Mouse (Mus musculus) heart, postnatal 0 days (tissue): Measurements from ENCODE around the gene Zfp986. TPM values are rescaled to one million over a fixed set of nuclear protein-coding genes. Genes with fewer than 3 reads are reported as not detected.
"Not testable (repeated sequence)": the region's sequence is repeated elsewhere in the genome, so short reads cannot be mapped to it uniquely, and the experiment has no call there.

ENCODE experiments used
- ATAC-seq: fragments of 200-750 bp; cut with Nextera tagmentation; 2 replicates; pipeline ENCODE4 v1.8.0; 2017; ENCODE audit warnings: low read depth, moderate number of reproducible peaks, moderate library complexity; ENCODE audit not compliant: insufficient read depth
- DNase-seq: peaks from one replicate; pipeline ENCODE4 v3.0.0-alpha.2; 2016; ENCODE audit warnings: low spot score
- H3K27ac ChIP-seq: fragments of 300-500 bp; sonication (generic); 2 replicates; pipeline ENCODE4 v1.5.1; 2014; ENCODE audit warnings: low read depth, mild to moderate bottlenecking
- H3K27me3 ChIP-seq: fragments of 300-500 bp; sonication (generic); 2 replicates; pipeline ENCODE4 v1.6.1; 2014; ENCODE audit warnings: low read length, mixed read lengths; ENCODE audit not compliant: control insufficient read depth, insufficient read depth
- H3K36me3 ChIP-seq: fragments of 300-500 bp; sonication (generic); replicated peaks from 2 replicates; pipeline ENCODE4 v1.6.1; 2014; ENCODE audit warnings: low read length, mixed read lengths; ENCODE audit not compliant: control insufficient read depth, insufficient read depth
- H3K4me1 ChIP-seq: fragments of 300-500 bp; sonication (generic); 2 replicates; pipeline ENCODE4 v1.6.1; 2014; ENCODE audit warnings: antibody characterized with exemption; ENCODE audit not compliant: control insufficient read depth, insufficient read depth
- H3K4me2 ChIP-seq: fragments of 300-500 bp; sonication (generic); 2 replicates; pipeline ENCODE4 v1.6.1; 2014; ENCODE audit warnings: low read depth, mild to moderate bottlenecking, low read length, moderate library complexity
- H3K4me3 ChIP-seq: fragments of 300-500 bp; sonication (generic); 2 replicates; pipeline ENCODE4 v1.5.1; 2014; ENCODE audit warnings: low read depth, low read length
- H3K9ac ChIP-seq: fragments of 300-500 bp; sonication (generic); replicated peaks from 2 replicates; pipeline ENCODE4 v1.6.1; 2014; ENCODE audit warnings: low read depth, low read length, mixed read lengths
- H3K9me3 ChIP-seq: fragments of 300-500 bp; sonication (generic); replicated peaks from 2 replicates; pipeline ENCODE4 v1.6.1; 2016; ENCODE audit warnings: low read length; ENCODE audit not compliant: control insufficient read depth
- WGBS: fragments of 180-500 bp; shearing (Covaris S2); extraction: QIAGEN DNeasy Blood & Tissue Kit; methylation state at CpG from one replicate; pipeline ENCODE4 v1.1.7; 2014; 5-methylcytosine and 5-hydroxymethylcytosine counted together
- polyA plus RNA-seq: library from polyadenylated mRNA; unstranded; fragments of >200 nt; fragmentation: Nextera tagmentation; extraction: Ambion mirVana; gene quantifications from 2 replicates; pipeline ENCODE4 v1.2.1, GENCODE M21; 2015
- total RNA-seq: library from RNA; depleted of rRNA; stranded (reverse); fragments of >200 nt; gene quantifications from 2 replicates; pipeline ENCODE4 v1.2.3, GENCODE M21; 2014; ENCODE audit warnings: low replicate concordance; rRNA removed

Gene Zfp986
- total and polyA plus RNA-seq, 2 experiments from 2014 or later: not detected

- not testable (repeated sequence) for H3K4me3 ChIP-seq, H3K4me2 ChIP-seq, H3K9me3 ChIP-seq, H3K4me1 ChIP-seq, H3K27ac ChIP-seq, DNase-seq, H3K36me3 ChIP-seq, H3K27me3 ChIP-seq, H3K9ac ChIP-seq
- 0 out of 2 replicates have a peak, but pooled peaks have one; percentile 15 for ATAC-seq
- 66% methylated on average over 3 of the region's 3 CpGs for WGBS
Observed at GRCm38 (mm10) chr4:145848891-145849214, 19.7 kb upstream of the Zfp986 start.

- H3K27ac ChIP-seq, H3K27me3 ChIP-seq, H3K4me3 ChIP-seq, DNase-seq, H3K4me1 ChIP-seq, ATAC-seq, H3K36me3 ChIP-seq, H3K9me3 ChIP-seq, H3K9ac ChIP-seq, H3K4me2 ChIP-seq: not testable (repeated sequence)
- WGBS: 56% methylated on average over 6 of the region's 9 CpGs
Observed at GRCm38 (mm10) chr4:145851421-145851820, 17.2 kb upstream of the Zfp986 start.

GRCm38 (mm10) chr4:145863872-145864271 lies 4.7 kb upstream of the Zfp986 start:
- H3K4me3 ChIP-seq, ATAC-seq, H3K9ac ChIP-seq, DNase-seq, H3K9me3 ChIP-seq, H3K4me1 ChIP-seq, H3K27ac ChIP-seq, H3K27me3 ChIP-seq, H3K4me2 ChIP-seq, H3K36me3 ChIP-seq: not testable (repeated sequence)
- 75% methylated on average over 5 of the region's 8 CpGs for WGBS

Other genes with a start within 250 kb of the Zfp986 start
- gene Zfp980, start 198.1 kb upstream of the Zfp986 start, total RNA-seq: not detected in 2 replicates
- gene Zfp980, start 198.1 kb upstream of the Zfp986 start, polyA plus RNA-seq: 0.04 TPM in 1 of 2 replicates, not detected in the other
- gene Zfp987, start 228.5 kb downstream of the Zfp986 start, total RNA-seq: not detected in 2 replicates
- not detected in 2 replicates for gene Zfp987, start 228.5 kb downstream of the Zfp986 start, polyA plus RNA-seq